Mouse (Mus musculus) spleen, adult 2 months (tissue): Measurements from ENCODE around the gene Ank2. TPM values are rescaled to one million over a fixed set of nuclear protein-coding genes. Genes with fewer than 3 reads are reported as not detected.

ENCODE experiments used
- DNase-seq, 2 experiments: peaks; one replicate each; pipeline versions ENCODE4 v3.0.0 to v3.0.0-alpha.2; 2012 to 2021; ENCODE audit warnings: low spot score in 2 of 2, low read depth in 1 of 2
- H3K27ac ChIP-seq: fragments of 200-500 bp; 2 replicates; pipeline ENCODE4 v1.5.1; 2012; ENCODE audit warnings: low read length, inconsistent platforms; ENCODE audit not compliant: insufficient read depth
- H3K27me3 ChIP-seq: fragments of 200-500 bp; 2 replicates; pipeline ENCODE4 v1.6.1; 2012; ENCODE audit warnings: mild to moderate bottlenecking, moderate library complexity, low read length, inconsistent platforms; ENCODE audit not compliant: control insufficient read depth, insufficient read depth
- H3K36me3 ChIP-seq: fragments of 200-500 bp; 2 replicates; pipeline ENCODE4 v1.6.1; 2012; ENCODE audit warnings: mild to moderate bottlenecking, low read length, inconsistent platforms; ENCODE audit not compliant: control insufficient read depth, insufficient read depth
- H3K4me1 ChIP-seq: fragments of 200-500 bp; 2 replicates; pipeline ENCODE4 v1.6.1; 2011; ENCODE audit warnings: inconsistent platforms; ENCODE audit not compliant: control insufficient read depth, insufficient read depth, insufficient read length
- H3K4me3 ChIP-seq: fragments of 200-500 bp; 2 replicates; pipeline ENCODE4 v1.5.1; 2011; ENCODE audit warnings: mild to moderate bottlenecking, inconsistent platforms; ENCODE audit not compliant: insufficient read depth, insufficient read length; ENCODE audit errors: extremely low read depth
- CTCF ChIP-seq: fragments of 200-500 bp; IDR thresholded peaks from 2 replicates; pipeline ENCODE4 v1.5.1; 2011; ENCODE audit warnings: mild to moderate bottlenecking, inconsistent platforms; ENCODE audit not compliant: insufficient read depth, insufficient read length, insufficient replicate concordance; ENCODE audit errors: extremely low read depth
- POLR2A ChIP-seq: fragments of 200-500 bp; IDR thresholded peaks from 2 replicates; pipeline ENCODE4 v1.6.1; 2011; ENCODE audit warnings: low read depth, low read length, inconsistent platforms
- WGBS: fragments of 180-500 bp; shearing (Covaris S2); methylation state at CpG from one replicate; pipeline ENCODE4 v1.1.7; 2018; 5-methylcytosine and 5-hydroxymethylcytosine counted together
- polyA plus RNA-seq: library from polyadenylated mRNA; depleted of rRNA; stranded (reverse); fragments of >200 nt; gene quantifications from 2 replicates; pipeline ENCODE4 v1.2.3, GENCODE M21; 2012

Gene Ank2
- polyA plus RNA-seq, 1 experiment = 2.1 TPM

DNA sequence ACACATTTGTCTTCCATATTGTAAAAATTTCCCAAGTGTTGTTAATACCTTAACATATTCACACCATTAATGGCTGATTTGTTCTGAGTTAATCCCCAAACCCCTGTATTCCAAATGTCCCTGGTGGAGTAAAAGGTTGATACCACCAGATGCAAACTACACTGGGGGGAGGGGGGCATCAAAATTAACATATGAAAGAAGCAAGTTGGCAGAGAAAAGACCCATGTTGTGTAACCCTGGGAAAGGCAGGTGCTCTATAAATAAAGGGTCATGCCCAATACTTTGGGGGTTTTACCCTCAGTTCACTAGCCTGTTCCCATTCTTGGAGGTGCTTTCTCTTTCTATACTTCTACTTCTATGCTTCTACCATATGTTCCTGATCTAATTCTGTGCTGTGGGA is 198.4 kb downstream of the Ank2 start:
- TF ChIP-seq POLR2A (no peak), CTCF (no peak)
- Histone ChIP-seq H3K4me3 (no peak overlapping the region), H3K36me3 (no peaks in the 10 kb centered on the region), H3K27me3 (no peaks in the 10 kb centered on the region), H3K4me1 (no peaks in the 10 kb centered on the region), H3K27ac (no peak overlapping the region)
- no peak for DNase-seq

DNA sequence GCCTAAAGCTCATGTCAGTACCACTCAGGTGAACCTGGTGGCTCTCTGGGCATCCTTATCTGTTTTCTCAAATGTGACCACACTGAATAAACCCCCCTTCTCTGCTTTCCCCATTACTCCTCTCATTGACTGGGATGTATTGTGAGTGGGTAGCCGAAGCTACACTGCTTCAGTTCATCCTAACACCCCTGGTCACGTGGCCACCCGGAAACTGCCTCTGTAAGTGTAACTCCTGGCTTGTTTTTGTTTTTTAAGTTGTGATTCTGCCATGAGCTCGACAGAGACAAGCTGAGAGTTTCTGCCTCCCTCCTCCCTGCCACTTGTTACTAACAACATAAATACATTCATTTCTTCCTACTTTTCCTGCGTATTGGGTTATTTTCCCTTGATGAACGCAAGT is 203.2 kb downstream of the Ank2 start:
- no peak overlapping the region for H3K27ac ChIP-seq
- WGBS = 76% methylated on average over 6 of the region's 6 CpGs
- DNase-seq = no peak
- no peak for TF ChIP-seq CTCF
- TF ChIP-seq POLR2A = no peak
- H3K36me3 ChIP-seq = no peaks in the 10 kb centered on the region
- H3K4me1 ChIP-seq = no peaks in the 10 kb centered on the region
- no peak overlapping the region for H3K4me3 ChIP-seq
- H3K27me3 ChIP-seq = no peaks in the 10 kb centered on the region

DNA sequence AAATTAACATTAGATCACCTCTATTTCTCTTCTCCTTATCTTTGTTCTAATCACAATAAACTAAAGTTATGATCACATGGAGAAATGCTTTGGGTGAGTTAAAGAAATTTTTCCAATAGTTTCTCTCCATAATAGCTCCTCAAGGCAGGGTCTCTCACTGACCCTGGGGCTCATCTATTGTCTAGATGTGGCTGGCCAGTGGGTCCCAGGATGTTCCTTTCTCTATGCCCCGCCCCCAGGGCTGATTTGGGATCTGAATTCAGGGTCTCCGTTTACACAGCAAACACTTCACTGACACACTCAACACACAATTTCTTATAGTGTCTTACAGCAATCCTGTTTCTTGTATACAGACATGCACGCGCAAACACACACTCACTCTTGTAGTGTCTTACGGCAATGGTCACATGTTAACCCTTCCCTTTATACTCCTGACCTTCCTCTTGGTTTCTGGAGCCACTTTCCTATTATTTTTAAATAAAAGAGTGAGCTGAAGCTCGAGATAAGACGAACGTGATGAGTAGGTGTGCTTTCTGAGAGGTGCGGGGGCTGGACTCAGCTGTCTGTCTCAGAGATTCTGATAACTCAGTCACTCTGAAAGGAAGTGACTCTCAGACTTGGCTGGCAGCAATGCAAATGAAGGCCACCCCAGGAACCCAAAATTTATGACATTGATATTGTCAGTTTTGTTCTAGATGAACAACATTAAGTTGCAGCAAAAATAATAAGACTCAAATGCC is 204.4 kb downstream of the Ank2 start:
- TF ChIP-seq CTCF = no peak
- no peak overlapping the region for H3K4me3 ChIP-seq
- no peaks in the 10 kb centered on the region for H3K4me1 ChIP-seq
- no peak overlapping the region for H3K27ac ChIP-seq
- WGBS = 82% methylated on average over 9 of the region's 9 CpGs
- no peaks in the 10 kb centered on the region for H3K36me3 ChIP-seq
- H3K27me3 ChIP-seq = no peaks in the 10 kb centered on the region
- DNase-seq = no peak

DNA sequence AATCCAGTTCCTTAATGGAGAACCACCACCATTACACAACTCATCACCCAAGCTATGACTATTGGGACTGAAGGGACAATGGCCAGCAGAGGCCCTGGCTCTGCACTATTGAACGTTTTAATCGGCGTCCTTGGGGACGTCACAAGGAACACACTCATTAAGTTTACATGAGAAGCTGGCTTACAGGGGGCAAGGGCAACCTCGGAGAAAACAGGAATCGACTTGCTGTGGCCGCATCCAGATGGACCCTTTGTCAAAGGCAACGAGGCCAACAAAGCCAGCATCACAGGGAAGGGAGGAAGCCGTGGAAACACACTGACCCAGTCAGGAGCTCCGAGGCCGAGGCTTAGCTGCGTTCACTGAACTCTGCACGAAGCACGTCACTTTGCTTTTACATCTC is 205.1 kb downstream of the Ank2 start:
- no peak overlapping the region for H3K27ac ChIP-seq
- no peaks in the 10 kb centered on the region for H3K27me3 ChIP-seq
- H3K36me3 ChIP-seq = no peaks in the 10 kb centered on the region
- TF ChIP-seq POLR2A = no peak
- TF ChIP-seq CTCF = no peak
- WGBS = 86% methylated on average over 14 of the region's 14 CpGs
- no peak for DNase-seq
- no peak overlapping the region for H3K4me3 ChIP-seq
- H3K4me1 ChIP-seq = no peaks in the 10 kb centered on the region

DNA sequence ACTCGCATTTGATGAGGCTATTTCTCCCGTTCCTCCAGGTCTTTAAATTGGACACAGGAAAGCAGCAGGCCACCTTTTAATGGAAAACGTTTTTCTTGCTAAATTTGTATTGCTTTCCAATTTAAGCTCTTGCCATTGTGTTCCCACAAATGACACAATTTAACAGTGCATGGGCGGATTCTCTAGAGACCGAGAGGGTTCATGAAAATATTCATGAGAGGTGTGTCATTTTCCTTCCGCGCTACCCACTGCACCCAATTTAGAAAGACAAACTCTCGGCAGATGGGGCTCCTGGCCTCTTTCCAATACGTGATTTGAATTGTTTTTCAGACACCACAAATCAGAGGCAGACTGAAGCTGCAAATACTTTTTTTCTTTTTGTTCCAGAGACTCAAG is 205.7 kb downstream of the Ank2 start:
- Histone ChIP-seq H3K4me3 (no peak overlapping the region), H3K4me1 (no peaks in the 10 kb centered on the region), H3K27me3 (no peaks in the 10 kb centered on the region), H3K27ac (no peak overlapping the region), H3K36me3 (no peaks in the 10 kb centered on the region)
- DNase-seq = no peak
- WGBS = 90% methylated on average over 9 of the region's 9 CpGs
- TF ChIP-seq CTCF = no peak

DNA sequence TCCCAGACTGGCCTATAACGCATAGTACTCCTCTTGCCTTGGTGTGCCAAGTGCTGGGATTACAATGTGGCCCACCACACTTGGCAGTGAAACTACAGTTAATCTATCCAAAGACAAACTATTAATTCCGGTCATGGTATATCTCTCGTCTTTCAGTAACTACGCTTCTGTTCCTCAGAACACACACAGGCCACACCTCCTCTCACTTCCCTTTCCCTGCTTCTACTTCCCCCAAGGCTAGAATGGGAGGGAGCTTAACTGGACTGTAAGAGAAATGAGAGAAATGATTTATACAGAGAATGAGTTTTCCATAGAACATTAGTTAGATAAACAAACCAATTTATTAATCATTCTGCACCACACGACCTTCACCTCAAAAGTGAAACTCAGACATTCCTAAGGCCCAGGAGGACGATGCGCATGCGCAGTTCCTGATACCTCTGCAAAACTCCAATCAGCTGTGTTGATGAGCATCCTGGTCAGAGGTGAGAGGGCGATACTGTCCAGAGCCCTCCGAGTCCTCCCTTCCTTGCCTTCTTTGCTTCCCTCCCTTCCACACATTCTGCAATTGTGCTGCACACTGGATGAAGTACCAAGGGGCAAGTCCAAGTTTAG is 206.2 kb downstream of the Ank2 start:
- no peaks in the 10 kb centered on the region for H3K36me3 ChIP-seq
- DNase-seq = no peak
- no peak for TF ChIP-seq CTCF
- TF ChIP-seq POLR2A = no peak
- H3K4me1 ChIP-seq = no peaks in the 10 kb centered on the region
- no peak overlapping the region for H3K27ac ChIP-seq
- WGBS = 84% methylated on average over 10 of the region's 10 CpGs
- no peaks in the 10 kb centered on the region for H3K27me3 ChIP-seq
- no peak overlapping the region for H3K4me3 ChIP-seq

DNA sequence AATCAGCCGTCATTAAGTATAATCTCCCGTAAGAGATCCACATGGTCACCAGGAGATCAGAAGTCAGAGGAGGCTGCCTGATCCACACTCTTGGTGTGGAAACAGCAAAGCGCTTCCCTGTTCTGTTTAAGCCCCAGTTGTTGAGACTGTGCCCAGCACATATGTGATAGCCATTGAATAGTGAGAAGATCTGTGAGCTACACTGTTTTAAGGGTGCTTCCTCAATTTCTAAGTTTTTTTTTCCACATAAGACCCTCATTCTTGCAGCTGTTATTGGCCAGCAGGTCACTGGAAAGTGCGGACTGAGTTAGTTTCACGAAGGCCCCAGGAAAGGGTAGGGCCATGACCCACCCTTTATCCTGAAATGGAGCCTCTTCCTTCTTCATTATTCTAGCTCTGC is 216.9 kb downstream of the Ank2 start:
- Histone ChIP-seq H3K4me1 (no peaks in the 10 kb centered on the region), H3K27ac (no peak overlapping the region), H3K27me3 (no peaks in the 10 kb centered on the region), H3K4me3 (no peak overlapping the region), H3K36me3 (no peaks in the 10 kb centered on the region)
- WGBS = 87% methylated on average over 5 of the region's 5 CpGs
- TF ChIP-seq CTCF (no peak), POLR2A (no peak)
- DNase-seq = no peak
